25 mouse cellular contexts compared by ENCODE assay signal in the genomic region with DNA sequence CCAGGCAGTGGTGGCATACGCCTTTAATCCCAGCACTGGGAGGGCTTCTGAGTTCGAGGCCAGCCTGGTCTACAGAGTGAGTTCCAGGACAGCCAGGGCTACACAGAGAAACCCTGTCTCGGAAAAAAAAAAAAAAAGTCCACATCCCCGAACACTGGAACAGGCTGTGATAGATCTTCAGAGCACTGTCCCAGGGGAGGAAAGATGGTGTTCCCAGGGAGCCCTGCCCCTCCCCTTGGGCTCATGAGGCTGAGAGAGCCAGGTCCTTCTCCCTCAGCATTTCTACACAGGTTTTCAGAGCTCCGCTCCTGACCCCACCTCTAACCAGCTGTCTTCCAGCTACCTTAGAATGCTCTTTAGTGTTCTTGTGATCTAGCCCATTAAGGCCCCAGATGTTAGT. TPM values are rescaled to one million over a fixed set of nuclear protein-coding genes. Genes with fewer than 3 reads are reported as not detected.
DNase-seq lines count a peak whose midpoint lies in the region; ATAC-seq and TF ChIP-seq lines count a peak whose summit lies in the region.
"Had no signal": no experiment of that assay in that cellular context is flagged by ENCODE, and none has a peak within 500 bp of the region (broad histone marks: within the 10 kb centered on the region; RNA-seq: fewer than 3 reads in every experiment).

No protein-coding gene starts in this region.

- DNase-seq in heart, adult 11 months, result peak; percentile 97
- no peak for DNase-seq in heart, adult 8-10 months (ENCODE audit: low spot score)
- peak; percentile 7 for DNase-seq in lung, postnatal 10 days
- no peak for DNase-seq in lung, postnatal 0 days (ENCODE audit: low spot score)
- no peak for DNase-seq in CH12.LX (ENCODE audit: extremely low read depth)
- DNase-seq in skeletal muscle tissue, adult 2 months (ENCODE audit: low read depth, low spot score), result peak; percentile 45
- no peak for DNase-seq in cerebellum, postnatal 14 days
- no peak for DNase-seq in adrenal gland, postnatal 10 days
- DNase-seq: adrenal gland, adult 8-10 months; cerebellum, adult 18-20 months; cerebellum, adult 9-10 months; cerebellum, postnatal 25 days; forebrain, postnatal 0 days; gastrocnemius, postnatal 14 days had no signal

- H3K27ac ChIP-seq in lung, postnatal 0 days (ENCODE audit: low read length), result no peak overlapping the region
- H3K27ac ChIP-seq in CH12.LX (ENCODE audit: insufficient read depth, low read depth), result no peak overlapping the region
- H3K27ac ChIP-seq: embryonic facial prominence, embryonic 12.5 days; hindbrain, embryonic 10.5 days; hindbrain, embryonic 13.5 days; intestine, embryonic 15.5 days had no signal

- H3K79me2 ChIP-seq in CH12.LX (replicated peaks; ENCODE audit: control insufficient read depth, extremely low read depth, insufficient read depth, poor library complexity, severe bottlenecking), result no peaks in the 10 kb centered on the region

- TF ChIP-seq EP300 in lung, postnatal 0 days (IDR thresholded peaks at IDR 0.05), result no peak
- no peak for TF ChIP-seq EP300 in CH12.LX (IDR thresholded peaks at IDR 0.05; ENCODE audit: low read length)

- no peaks in the 10 kb centered on the region for H3K9me3 ChIP-seq in lung, postnatal 0 days (ENCODE audit: low read length)
- no peaks in the 10 kb centered on the region for H3K9me3 ChIP-seq in CH12.LX (replicated peaks; ENCODE audit: low read length)
- H3K9me3 ChIP-seq: embryonic facial prominence, embryonic 12.5 days; embryonic facial prominence, embryonic 15.5 days; hindbrain, embryonic 10.5 days; hindbrain, embryonic 13.5 days; intestine, embryonic 15.5 days had no signal

- no peak overlapping the region for H3K4me3 ChIP-seq in lung, postnatal 0 days (ENCODE audit: low read depth, low read length)
- no peak overlapping the region for H3K4me3 ChIP-seq in CH12.LX (replicated peaks in 1 of 3; ENCODE audit: low read depth in 2 of 3, low read length in 2 of 3, poor library complexity in 1 of 3)
- H3K4me3 ChIP-seq: embryonic facial prominence, embryonic 12.5 days; embryonic facial prominence, embryonic 15.5 days; hindbrain, embryonic 10.5 days; hindbrain, embryonic 13.5 days; intestine, embryonic 15.5 days had no signal

- TF ChIP-seq POLR2A in CH12.LX (IDR thresholded peaks at IDR 0.05; ENCODE audit: low read depth, low read length), result no peak

- no peaks in the 10 kb centered on the region for H3K36me3 ChIP-seq in lung, postnatal 0 days (ENCODE audit: insufficient read depth, low read length)
- peaks cover 20 to 51% of the 10 kb centered on the region in 2 experiments for H3K36me3 ChIP-seq in CH12.LX (replicated peaks in 1 of 2; ENCODE audit: control insufficient read depth in 1 of 2, insufficient read depth in 1 of 2, low read length in 1 of 2)
- H3K36me3 ChIP-seq: embryonic facial prominence, embryonic 12.5 days; embryonic facial prominence, embryonic 15.5 days; hindbrain, embryonic 10.5 days; hindbrain, embryonic 13.5 days; intestine, embryonic 15.5 days had no signal

- TF ChIP-seq CTCF in lung, postnatal 0 days (IDR thresholded peaks at IDR 0.05), result no peak
- no peak for TF ChIP-seq CTCF in CH12.LX (conservative IDR thresholded peaks at IDR 0.05 in 1 of 2, IDR thresholded peaks at IDR 0.05 in 1 of 2; ENCODE audit: low read depth in 2 of 2, low read length in 2 of 2)

- WGBS in lung, postnatal 0 days, result 83% methylated on average over 5 of the region's 5 CpGs

- no peak overlapping the region for H3K9ac ChIP-seq in lung, postnatal 0 days (replicated peaks; ENCODE audit: low read depth)
- no peak overlapping the region for H3K9ac ChIP-seq in CH12.LX (ENCODE audit: insufficient read depth, low read depth)
- H3K9ac ChIP-seq: embryonic facial prominence, embryonic 12.5 days; embryonic facial prominence, embryonic 15.5 days; forebrain, postnatal 0 days; hindbrain, embryonic 13.5 days; intestine, embryonic 15.5 days had no signal

- H3K4me1 ChIP-seq in lung, postnatal 0 days (ENCODE audit: insufficient read depth, low read depth, low read length), result peaks cover 4% of the 10 kb centered on the region; the same call in 1 of the 2 replicates
- peaks cover 25 to 48% of the 10 kb centered on the region in 2 experiments for H3K4me1 ChIP-seq in CH12.LX (ENCODE audit: control insufficient read depth in 1 of 2, insufficient read depth in 2 of 2)

- no peak overlapping the region for H3K4me2 ChIP-seq in lung, postnatal 0 days (replicated peaks; ENCODE audit: low read depth, low read length)
- no peak overlapping the region for H3K4me2 ChIP-seq in CH12.LX (ENCODE audit: insufficient read depth, low read depth, poor library complexity, severe bottlenecking)
- H3K4me2 ChIP-seq: embryonic facial prominence, embryonic 12.5 days; embryonic facial prominence, embryonic 15.5 days; heart, embryonic 11.5 days; hindbrain, embryonic 13.5 days; intestine, embryonic 15.5 days had no signal

- dilution Hi-C loops in CH12.LX (cut with MboI; ENCODE audit: extremely low pct_ligation_motif_present, extremely low pct_unique_long_range_greater_than_20kb, low sequenced_read_pairs), result no loop called here

- no peaks in the 10 kb centered on the region for H3K27me3 ChIP-seq in lung, postnatal 0 days (replicated peaks; ENCODE audit: insufficient read depth, low read length)
- no peaks in the 10 kb centered on the region for H3K27me3 ChIP-seq in CH12.LX (replicated peaks)
- H3K27me3 ChIP-seq: embryonic facial prominence, embryonic 12.5 days; embryonic facial prominence, embryonic 15.5 days; hindbrain, embryonic 13.5 days; intestine, embryonic 15.5 days had no signal

- no peak for TF ChIP-seq RAD21 in CH12.LX (IDR thresholded peaks at IDR 0.05; ENCODE audit: low read depth, low read length)

- in situ Hi-C loops in CH12.LX (cut with MboI; ENCODE audit: low pct_ligation_motif_present, low pct_unique_long_range_greater_than_20kb, low sequenced_read_pairs), result no loop called here

- ATAC-seq in lung, postnatal 0 days, result no peak
- ATAC-seq: activated CD4-positive, CD25-positive, alpha-beta regulatory T cell, adult 4 months; CD4-positive, CD25-positive, alpha-beta regulatory T cell, adult 4 months; forebrain, embryonic 14.5 days; forebrain, postnatal 0 days; hindbrain, embryonic 16.5 days; intestine, embryonic 15.5 days had no signal

TF ChIP-seq in CH12.LX, 34 proteins besides CTCF, POLR2A, EP300 and RAD21:
- TF ChIP-seq CHD2 (IDR thresholded peaks at IDR 0.05; ENCODE audit: low read length), result no peak
- TF ChIP-seq ZNF384 (IDR thresholded peaks at IDR 0.05; ENCODE audit: low read depth, low read length), result peak; percentile 28; the same call in 1 of the 2 replicates

RNA-seq across cellular contexts. Expression of a gene that starts 24.7 kb away (rescaled TPM):
- 1 to 10 TPM; 4.2 to 8.7 (median 5.8) TPM for total RNA-seq in heart, adult 8-10 months (2022)
- polyA plus RNA-seq in lung, postnatal 0 days (2015; fragmentation: Nextera tagmentation; extraction: Ambion mirVana), result 15.2 and 16.0 TPM in 2 replicates
- 23.6 and 29.8 TPM in 2 replicates for total RNA-seq in CH12.LX (2012; rRNA removed)
- 14.8 and 15.9 TPM in 2 replicates for total RNA-seq in CH12.LX (2014; rRNA removed)
- polyA plus RNA-seq in CH12.LX (2012; ENCODE audit: insufficient read length, low read depth), result 11.2 and 11.4 TPM in 2 replicates
- total RNA-seq in adrenal gland, postnatal 10 days (2021), result 10 to 100 TPM; 12.3 to 12.8 TPM
- total RNA-seq: common myeloid progenitor, adult 5-6 weeks had no signal
- polyA plus RNA-seq: activated CD4-positive, CD25-positive, alpha-beta regulatory T cell, adult 4 months; CD4-positive, CD25-positive, alpha-beta regulatory T cell, adult 4 months had no signal

RNA-seq across cellular contexts. Expression of a gene that starts 54.5 kb away (rescaled TPM):
- 100 to 1,000 TPM in 2 of 4 experiments, 10 to 100 TPM in 2; 81.4 to 113 (median 96.2) TPM for total RNA-seq in heart, adult 8-10 months (2022)
- polyA plus RNA-seq in lung, postnatal 0 days (2015; fragmentation: Nextera tagmentation; extraction: Ambion mirVana), result 170 and 183 TPM in 2 replicates
- total RNA-seq in CH12.LX (2012; rRNA removed) (54.3 and 59.1 TPM in 2 replicates), CH12.LX (2014; rRNA removed) (30.1 and 35.7 TPM in 2 replicates)
- polyA plus RNA-seq in CH12.LX (2012; ENCODE audit: insufficient read length, low read depth), result 92.7 and 102 TPM in 2 replicates
- 100 to 1,000 TPM; 176 to 199 TPM for total RNA-seq in adrenal gland, postnatal 10 days (2021)

Comparison
In these comparisons a context has a peak if more than half of its experiments do, and no peak if none do; other contexts are left out.
1. DNase-seq: peak in heart, adult 11 months (single experiment), lung, postnatal 10 days (single experiment) and skeletal muscle tissue, adult 2 months (single experiment); none in heart, adult 8-10 months (single experiment), lung, postnatal 0 days (single experiment), CH12.LX (single experiment), cerebellum, postnatal 14 days (0 of 2) and adrenal gland, postnatal 10 days (single experiment).